Mouse (Mus musculus) telencephalon, adult 2 months (tissue): ENCODE results near the gene Dlgap1.

Source experiments
- DNase-seq: peaks from one replicate; pipeline ENCODE4 v3.0.0-alpha.2; 2011; ENCODE audit warnings: low read depth, low spot score

Gene Dlgap1

GRCm38 (mm10) chr17:70462231-70462630 lies 493.4 kb downstream of the Dlgap1 start:
- DNase-seq: no peak

- no peak for DNase-seq
These were observed 494.1 kb downstream of the Dlgap1 start for GRCm38 (mm10) chr17:70462771-70463491.

- no peak for DNase-seq
These were observed 497.5 kb downstream of the Dlgap1 start for GRCm38 (mm10) chr17:70466413-70466812.

GRCm38 (mm10) chr17:70470970-70471371 lies 502.1 kb downstream of the Dlgap1 start:
- DNase-seq: peak; percentile 90

GRCm38 (mm10) chr17:70472162-70472561 lies 503.3 kb downstream of the Dlgap1 start:
- no peak for DNase-seq

GRCm38 (mm10) chr17:70473871-70474270 lies 505.0 kb downstream of the Dlgap1 start:
- DNase-seq: no peak

GRCm38 (mm10) chr17:70483716-70484115 lies 514.8 kb downstream of the Dlgap1 start:
- DNase-seq: no peak

- no peak for DNase-seq
These were observed 516.8 kb downstream of the Dlgap1 start for GRCm38 (mm10) chr17:70485668-70486067.

GRCm38 (mm10) chr17:70486259-70486658 lies 517.4 kb downstream of the Dlgap1 start:
- no peak for DNase-seq

GRCm38 (mm10) chr17:70486831-70487230 lies 518.0 kb downstream of the Dlgap1 start:
- no peak for DNase-seq

GRCm38 (mm10) chr17:70488784-70489265 lies 520.0 kb downstream of the Dlgap1 start:
- DNase-seq: peak; percentile 92

GRCm38 (mm10) chr17:70491575-70491974 lies 522.7 kb downstream of the Dlgap1 start:
- DNase-seq: peak; percentile 82

GRCm38 (mm10) chr17:70494338-70494737 lies 525.5 kb downstream of the Dlgap1 start:
- DNase-seq: no peak

- no peak for DNase-seq
These were observed 529.4 kb downstream of the Dlgap1 start for GRCm38 (mm10) chr17:70498256-70498655.

GRCm38 (mm10) chr17:70501933-70502332 lies 533.1 kb downstream of the Dlgap1 start:
- no peak for DNase-seq

- no peak for DNase-seq
These were observed 538.9 kb downstream of the Dlgap1 start for GRCm38 (mm10) chr17:70507759-70508158.

- no peak for DNase-seq
These were observed 541.6 kb downstream of the Dlgap1 start for GRCm38 (mm10) chr17:70510441-70510840.

- DNase-seq: no peak
These were observed 542.5 kb downstream of the Dlgap1 start for GRCm38 (mm10) chr17:70511401-70511800.

GRCm38 (mm10) chr17:70513736-70514135 lies 544.9 kb downstream of the Dlgap1 start:
- no peak for DNase-seq

GRCm38 (mm10) chr17:70516506-70516905 lies 547.6 kb downstream of the Dlgap1 start:
- DNase-seq: no peak

- no peak for DNase-seq
These were observed 548.5 kb downstream of the Dlgap1 start for GRCm38 (mm10) chr17:70517333-70517732.

GRCm38 (mm10) chr17:70521058-70521851 lies 552.4 kb downstream of the Dlgap1 start:
- DNase-seq: no peak

- no peak for DNase-seq
These were observed 553.1 kb downstream of the Dlgap1 start for GRCm38 (mm10) chr17:70521971-70522370.
